Mouse (Mus musculus): Measurements from ENCODE around the gene Fam71f1.
A peak's percentile ranks its signal among the peaks of the same experiment; 100 is the strongest.
"Not testable (repeated sequence)": the region's sequence is repeated elsewhere in the genome, so short reads cannot be mapped to it uniquely, and the experiment has no call there.

Fam71f1 gene

GRCm38 (mm10) chr6:29326961-29327360, 8.0 kb downstream of the Fam71f1 start:
- no peak for DNase-seq (ENCODE audit: low spot score)

GRCm38 (mm10) chr6:29329514-29329913, 10.6 kb downstream of the Fam71f1 start:
- DNase-seq (ENCODE audit: low spot score): no peak

GRCm38 (mm10) chr6:29346512-29346911, 27.6 kb downstream of the Fam71f1 start:
- DNase-seq (ENCODE audit: low spot score): not testable (repeated sequence)

GRCm38 (mm10) chr6:29347189-29347588, 28.2 kb downstream of the Fam71f1 start:
- DNase-seq (ENCODE audit: low spot score): no peak

- peak; percentile 99 for DNase-seq (ENCODE audit: low spot score)
Observed at GRCm38 (mm10) chr6:29347665-29348370, 28.9 kb downstream of the Fam71f1 start, which contains the start of gene Calu. Gene Calu, plus strand, starts transcription at chr6:29348069.

- peak; percentile 20 for DNase-seq (ENCODE audit: low spot score)
Observed at GRCm38 (mm10) chr6:29348371-29348724, 29.4 kb downstream of the Fam71f1 start.

GRCm38 (mm10) chr6:29351613-29352012, 32.7 kb downstream of the Fam71f1 start:
- no peak for DNase-seq (ENCODE audit: low spot score)

- no peak for DNase-seq (ENCODE audit: low spot score)
Observed at GRCm38 (mm10) chr6:29352816-29353215, 33.9 kb downstream of the Fam71f1 start.

- DNase-seq (ENCODE audit: low spot score): no peak
Observed at GRCm38 (mm10) chr6:29359386-29359785, 40.4 kb downstream of the Fam71f1 start.

GRCm38 (mm10) chr6:29360211-29360610, 41.3 kb downstream of the Fam71f1 start:
- DNase-seq (ENCODE audit: low spot score): no peak

- DNase-seq (ENCODE audit: low spot score): no peak
Observed at GRCm38 (mm10) chr6:29362246-29363128, 43.5 kb downstream of the Fam71f1 start.

GRCm38 (mm10) chr6:29363129-29363515, 44.2 kb downstream of the Fam71f1 start:
- no peak for DNase-seq (ENCODE audit: low spot score)

GRCm38 (mm10) chr6:29365277-29365676, 46.3 kb downstream of the Fam71f1 start:
- DNase-seq (ENCODE audit: low spot score): no peak

- DNase-seq (ENCODE audit: low spot score): no peak
Observed at GRCm38 (mm10) chr6:29377386-29377785, 58.4 kb downstream of the Fam71f1 start.

GRCm38 (mm10) chr6:29378678-29379077, 59.7 kb downstream of the Fam71f1 start:
- no peak for DNase-seq (ENCODE audit: low spot score)

- no peak for DNase-seq (ENCODE audit: low spot score)
Observed at GRCm38 (mm10) chr6:29379954-29380353, 61.0 kb downstream of the Fam71f1 start.

- DNase-seq (ENCODE audit: low spot score): no peak
Observed at GRCm38 (mm10) chr6:29382442-29382841, 63.5 kb downstream of the Fam71f1 start.

Data from ovary, adult 18-20 months (tissue).